In the genomic region with DNA sequence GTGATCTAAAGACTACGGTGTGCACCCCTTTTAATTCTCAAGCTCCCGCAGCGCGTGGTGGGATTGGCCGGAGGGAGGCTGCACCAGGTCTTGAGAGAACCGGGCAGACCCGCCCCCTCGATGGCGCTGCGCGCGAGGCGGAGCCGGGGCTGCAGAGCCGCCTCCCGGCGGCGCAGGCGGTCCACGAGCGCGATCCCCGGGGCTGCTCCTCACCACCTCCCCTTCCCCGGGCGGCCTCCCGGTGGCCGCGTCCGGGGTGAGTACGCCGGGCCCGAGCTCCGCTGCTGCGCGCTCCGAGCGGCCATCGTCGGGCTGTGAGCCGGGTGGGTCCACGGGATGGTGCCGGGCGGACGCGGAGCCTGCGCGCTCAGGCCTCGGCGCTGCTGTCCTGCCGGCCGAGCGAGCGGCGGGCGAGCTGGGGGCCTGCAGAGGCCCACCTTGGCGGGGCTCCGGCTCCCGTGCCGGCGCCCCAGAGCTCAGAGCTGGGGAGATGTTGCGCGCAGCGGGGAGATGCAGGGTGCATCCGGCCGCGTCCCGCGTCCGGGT, we compare ENCODE assay signal across 8 mouse cellular contexts. TPM values are rescaled to one million over a fixed set of nuclear protein-coding genes. Genes with fewer than 3 reads are reported as not detected.
DNase-seq lines count a peak whose midpoint lies in the region; ATAC-seq and TF ChIP-seq lines count a peak whose summit lies in the region.

A gene (plus strand): TSS at position 152 of the 546 bp plus-strand sequence.

- no peaks in the 10 kb centered on the region for H3K79me2 ChIP-seq in macrophage (ENCODE audit: inconsistent target)

- peak; percentile 95 for ATAC-seq in hindbrain, postnatal 0 days

- no peaks in the 10 kb centered on the region for H3K9me3 ChIP-seq in hindbrain, postnatal 0 days (ENCODE audit: low read length)

- DNase-seq in WW6 (ENCODE audit: low read depth, low spot score): peak; percentile 45
- peak; percentile 51 to 62 for DNase-seq in cerebellum, postnatal 4 days (ENCODE audit: low spot score in 2 of 2)
- DNase-seq in gastrocnemius, postnatal 10 days: peak; percentile 76
- DNase-seq in hindbrain, postnatal 0 days (ENCODE audit: low spot score): peak; percentile 82
- peak; percentile 75 for DNase-seq in left cerebral cortex, adult 8-10 months (ENCODE audit: low spot score in 2 of 2)
- DNase-seq in right cerebral cortex, postnatal 14 days: peak; percentile 82
- peak; percentile 83 for DNase-seq in yolk sac, embryonic 10.5 days (ENCODE audit: low spot score)

- no peaks in the 10 kb centered on the region for H3K4me1 ChIP-seq in hindbrain, postnatal 0 days (ENCODE audit: insufficient read depth, low read length)

- peak within 1 kb of the TSS; percentile 88 for H3K4me3 ChIP-seq in hindbrain, postnatal 0 days (ENCODE audit: low read length)
- peak within 1 kb of the TSS; percentile 45 for H3K4me3 ChIP-seq in macrophage (ENCODE audit: inconsistent target)

- peak within 1 kb of the TSS; percentile 89 for H3K4me2 ChIP-seq in hindbrain, postnatal 0 days (ENCODE audit: low read depth, low read length)

- H3K27ac ChIP-seq in hindbrain, postnatal 0 days: peak within 1 kb of the TSS; percentile 79
- H3K27ac ChIP-seq in macrophage: no peak within 1 kb of the TSS

- under 1% methylated on average over 63 of the region's 69 CpGs for WGBS in hindbrain, postnatal 0 days
- WGBS in macrophage (ENCODE audit: missing documents): under 1% methylated on average over 60 of the region's 69 CpGs

- peak within 1 kb of the TSS; percentile 74 for H3K9ac ChIP-seq in hindbrain, postnatal 0 days (replicated peaks; ENCODE audit: low read length)

- H3K36me3 ChIP-seq in hindbrain, postnatal 0 days (ENCODE audit: insufficient read depth, low read length): no peaks in the 10 kb centered on the region
- no peaks in the 10 kb centered on the region for H3K36me3 ChIP-seq in macrophage (ENCODE audit: inconsistent target)

- no peaks in the 10 kb centered on the region for H3K27me3 ChIP-seq in hindbrain, postnatal 0 days (ENCODE audit: insufficient read depth, low read length)

- TF ChIP-seq CTCF in hindbrain, postnatal 0 days (IDR thresholded peaks at IDR 0.05; ENCODE audit: low read depth): no peak

RNA-seq across cellular contexts. Expression of the gene that starts here (rescaled TPM):
- 1 to 10 TPM; 5.5 to 5.7 TPM for total RNA-seq in gastrocnemius, postnatal 10 days (2021)
- total RNA-seq in hindbrain, postnatal 0 days (2014; rRNA removed): 25.8 and 31.6 TPM in 2 replicates
- 30.2 and 31.7 TPM in 2 replicates for polyA plus RNA-seq in hindbrain, postnatal 0 days (2015; fragmentation: Nextera tagmentation; extraction: Ambion mirVana)
- 10 to 100 TPM; 19.8 to 25.0 (median 22.4) TPM for total RNA-seq in left cerebral cortex, adult 8-10 months (2022)
- 10 to 100 TPM in 1 of 26 experiments, 1 to 10 TPM in 21, under 1 TPM in 2, not detected in 2; 0.70 to 11.2 (median 3.8) TPM for total RNA-seq in macrophage (2018; cell fraction: chromatin; rRNA removed)
- 1 to 10 TPM; 3.7 to 8.4 (median 5.6) TPM for total RNA-seq in macrophage (2018; cell fraction: cytosol; rRNA removed)
- total RNA-seq in macrophage (2018; cell fraction: nucleus; rRNA removed): 10 to 100 TPM in 3 of 26 experiments, 1 to 10 TPM in 23; 1.8 to 13.7 (median 5.1) TPM
- polyA plus RNA-seq in macrophage (2018): 6.9 to 13.1 TPM (median 9.1 TPM) in 3 replicates
